Mouse (Mus musculus) small intestine, adult 2 months (tissue): ENCODE measurements around the gene Fam187a. TPM values are rescaled to one million over a fixed set of nuclear protein-coding genes. Genes with fewer than 3 reads are reported as not detected.

ENCODE experiments used
- H3K27ac ChIP-seq: fragments of 200-500 bp; 2 replicates; pipeline ENCODE4 v1.5.1; 2012; ENCODE audit warnings: low read depth, low read length, control low read depth, inconsistent platforms; ENCODE audit not compliant: insufficient read depth
- H3K27me3 ChIP-seq: fragments of 200-500 bp; 2 replicates; pipeline ENCODE4 v1.6.1; 2012; ENCODE audit warnings: mild to moderate bottlenecking, moderate library complexity, low read length, inconsistent platforms; ENCODE audit not compliant: control insufficient read depth, insufficient read depth
- H3K36me3 ChIP-seq: fragments of 200-500 bp; 2 replicates; pipeline ENCODE4 v1.6.1; 2012; ENCODE audit warnings: mild to moderate bottlenecking, low read length, control low read depth, inconsistent platforms; ENCODE audit not compliant: control insufficient read depth, insufficient read depth
- H3K4me1 ChIP-seq: fragments of 200-500 bp; 2 replicates; pipeline ENCODE4 v1.6.1; 2012; ENCODE audit warnings: low read length, inconsistent platforms, mixed read lengths; ENCODE audit not compliant: control insufficient read depth, insufficient read depth, insufficient read length
- H3K4me3 ChIP-seq: fragments of 200-500 bp; 2 replicates; pipeline ENCODE4 v1.5.1; 2012; ENCODE audit warnings: low read depth, mild to moderate bottlenecking, control low read depth, inconsistent platforms, low read length, moderate library complexity
- CTCF ChIP-seq: fragments of 200-500 bp; IDR thresholded peaks from 2 replicates; pipeline ENCODE4 v1.5.1; 2012; ENCODE audit warnings: low read depth, mild to moderate bottlenecking, control low read depth, inconsistent platforms, low read length, moderate library complexity, mixed read lengths; ENCODE audit not compliant: insufficient replicate concordance, insufficient read length; ENCODE audit errors: extremely low read depth
- POLR2A ChIP-seq: fragments of 200-500 bp; IDR thresholded peaks from 2 replicates; pipeline ENCODE4 v1.6.1; 2012; ENCODE audit warnings: low read depth, mild to moderate bottlenecking, control low read depth, inconsistent platforms, low read length, moderate library complexity
- WGBS: fragments of 180-500 bp; shearing (Covaris S2); methylation state at CpG from one replicate; pipeline ENCODE4 v1.1.7; 2018; 5-methylcytosine and 5-hydroxymethylcytosine counted together
- polyA plus RNA-seq: library from polyadenylated mRNA; depleted of rRNA; stranded (reverse); fragments of >200 nt; gene quantifications from 2 replicates; pipeline ENCODE4 v1.2.3, GENCODE M21; 2012

Gene Fam187a
- polyA plus RNA-seq, 1 experiment, result not detected

DNA sequence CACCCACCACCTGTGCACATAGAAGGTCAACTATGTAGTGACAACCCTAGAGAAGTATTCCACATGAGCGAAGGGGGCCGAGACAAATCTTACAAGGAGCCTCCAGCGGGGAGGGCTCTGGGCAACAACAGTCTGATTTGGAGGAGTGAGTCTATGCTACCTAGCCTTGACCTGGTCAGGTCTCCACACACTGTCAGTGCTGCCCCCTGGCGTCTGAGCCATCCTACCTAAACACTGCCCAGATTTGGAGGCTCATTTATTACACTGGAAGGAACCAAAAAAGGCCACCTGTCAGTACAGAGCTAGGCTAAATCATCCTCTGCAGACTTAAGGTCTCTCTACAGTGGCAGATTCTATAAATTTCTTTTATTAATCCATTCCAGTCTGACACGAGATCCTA is 33.1 kb upstream of the Fam187a start:
- no peak for TF ChIP-seq POLR2A
- TF ChIP-seq CTCF, result peak; percentile 53; the same call in 1 of the 2 replicates
- WGBS, result 71% methylated on average over 5 of the region's 5 CpGs
- H3K36me3 ChIP-seq, result peaks cover 48% of the 10 kb centered on the region
- H3K4me1 ChIP-seq, result no peaks in the 10 kb centered on the region
- H3K27me3 ChIP-seq, result no peaks in the 10 kb centered on the region
- H3K4me3 ChIP-seq, result no peak overlapping the region
- H3K27ac ChIP-seq, result no peak overlapping the region

DNA sequence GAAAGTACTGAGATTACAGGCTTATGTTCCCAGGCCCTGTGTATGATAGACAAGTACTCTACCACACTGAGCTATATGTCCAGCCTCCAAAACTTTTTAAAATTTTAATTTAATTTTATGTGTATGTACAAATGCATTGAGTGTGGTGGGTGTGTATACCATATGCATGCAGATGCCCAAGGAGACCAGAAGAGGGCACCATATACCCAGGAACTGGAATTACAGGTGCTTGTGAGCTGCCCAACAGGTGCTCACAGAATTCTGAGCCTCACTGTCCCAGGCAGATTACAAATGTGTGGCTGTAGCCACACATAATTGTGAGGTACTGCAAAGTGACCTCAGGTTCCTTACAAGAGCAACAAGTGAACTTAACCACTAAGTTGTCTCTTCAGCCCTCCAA is 31.2 kb upstream of the Fam187a start:
- Histone ChIP-seq H3K36me3 (peaks cover 41% of the 10 kb centered on the region), H3K27ac (no peak overlapping the region), H3K4me1 (no peaks in the 10 kb centered on the region), H3K27me3 (no peaks in the 10 kb centered on the region), H3K4me3 (no peak overlapping the region)
- no peak for TF ChIP-seq POLR2A
- peak; percentile 13; the same call in 1 of the 2 replicates for TF ChIP-seq CTCF

DNA sequence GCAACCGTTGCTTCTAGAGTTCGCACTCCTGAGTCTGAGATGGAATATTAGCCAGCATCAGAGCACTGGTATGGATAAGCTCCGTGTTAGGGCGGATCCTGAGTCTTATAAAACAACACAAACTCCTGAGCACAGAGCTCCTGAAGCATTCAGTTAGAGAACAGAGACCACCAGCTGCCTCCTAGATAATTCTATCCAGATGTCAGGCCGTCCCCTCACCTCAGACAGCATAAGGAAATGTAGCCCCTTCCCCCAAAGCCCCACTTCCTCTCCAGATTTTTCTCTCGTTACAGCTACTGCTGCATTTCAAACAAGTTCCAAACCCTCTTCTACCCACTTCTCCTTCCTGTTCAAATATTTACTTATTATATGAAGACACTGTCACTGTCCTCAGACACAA is 29.0 kb upstream of the Fam187a start:
- TF ChIP-seq CTCF (no peak), POLR2A (no peak)
- H3K4me3 ChIP-seq, result no peak overlapping the region
- H3K27me3 ChIP-seq, result no peaks in the 10 kb centered on the region
- 92% methylated on average over 6 of the region's 6 CpGs for WGBS
- no peak overlapping the region for H3K27ac ChIP-seq
- H3K36me3 ChIP-seq, result peaks cover 46% of the 10 kb centered on the region
- no peaks in the 10 kb centered on the region for H3K4me1 ChIP-seq

DNA sequence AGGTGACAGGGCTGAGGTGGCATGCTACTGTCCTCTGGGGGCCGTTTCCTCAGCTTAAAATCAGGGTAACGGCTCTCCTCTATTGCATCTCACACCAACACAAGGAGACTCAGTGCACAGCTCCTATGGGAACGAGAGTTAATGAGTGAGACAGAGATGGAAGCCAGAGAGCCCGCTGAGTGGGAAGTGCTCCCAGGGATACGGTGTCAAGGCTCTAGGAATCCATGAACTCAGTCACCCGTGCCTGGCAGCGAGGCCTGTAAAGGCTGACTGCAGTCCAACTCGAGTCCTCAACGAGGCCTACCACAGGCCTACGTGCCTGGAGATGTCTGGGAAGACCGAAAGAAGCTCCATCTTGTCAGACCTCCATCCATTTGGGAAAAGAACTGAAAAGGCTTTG is 26.0 kb upstream of the Fam187a start:
- no peak overlapping the region for H3K27ac ChIP-seq
- WGBS, result 96% methylated on average over 11 of the region's 11 CpGs
- H3K4me1 ChIP-seq, result no peaks in the 10 kb centered on the region
- H3K4me3 ChIP-seq, result no peak overlapping the region
- TF ChIP-seq POLR2A, result no peak
- no peak for TF ChIP-seq CTCF
- H3K36me3 ChIP-seq, result peaks cover 53% of the 10 kb centered on the region
- no peaks in the 10 kb centered on the region for H3K27me3 ChIP-seq

DNA sequence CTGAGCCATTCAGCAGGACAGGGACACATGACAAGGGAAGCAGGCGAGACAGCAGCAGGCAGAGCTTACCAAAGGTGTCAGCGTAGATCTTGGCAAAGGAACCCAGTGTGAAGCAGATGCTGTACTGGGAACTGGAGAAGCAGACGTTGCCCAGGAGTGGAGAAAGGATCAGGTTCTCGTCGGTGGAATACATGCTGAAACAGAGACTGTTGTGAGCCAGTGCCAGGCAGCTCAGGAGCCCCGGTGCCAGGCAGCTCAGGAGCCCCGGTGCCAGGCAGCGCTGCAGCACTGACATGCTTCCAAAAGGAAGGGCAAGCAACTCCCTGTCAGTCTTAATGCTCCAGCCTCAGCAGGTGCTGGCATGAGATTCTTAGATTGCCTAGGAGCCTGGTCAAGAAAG is 25.0 kb upstream of the Fam187a start:
- WGBS, result 93% methylated on average over 8 of the region's 8 CpGs
- Histone ChIP-seq H3K4me3 (no peak overlapping the region), H3K4me1 (no peaks in the 10 kb centered on the region), H3K27ac (no peak overlapping the region), H3K36me3 (peaks cover 46% of the 10 kb centered on the region), H3K27me3 (no peaks in the 10 kb centered on the region)
- TF ChIP-seq CTCF (no peak), POLR2A (no peak)

DNA sequence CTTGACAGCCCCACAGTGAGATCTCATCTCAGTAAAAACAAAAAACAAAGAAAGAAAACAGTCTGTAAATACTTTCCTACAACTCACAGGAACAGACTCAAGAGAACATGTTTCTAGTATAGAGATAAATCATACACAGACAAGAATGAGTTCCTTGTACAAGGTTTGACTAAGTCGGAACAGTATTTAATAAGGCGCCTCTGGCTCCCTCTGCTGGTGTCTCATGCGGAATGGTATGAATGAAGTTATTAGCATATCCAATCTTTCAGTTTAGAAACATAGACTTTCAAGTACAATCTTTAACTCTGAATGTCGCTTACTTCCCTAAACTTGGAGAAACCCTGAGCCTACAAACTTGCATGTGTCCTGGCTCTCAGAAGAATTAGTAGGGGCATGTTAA is 20.7 kb upstream of the Fam187a start:
- H3K27ac ChIP-seq, result no peak overlapping the region
- no peak overlapping the region for H3K4me3 ChIP-seq
- H3K4me1 ChIP-seq, result no peaks in the 10 kb centered on the region
- 21% methylated on average over 4 of the region's 4 CpGs for WGBS
- no peak for TF ChIP-seq CTCF
- TF ChIP-seq POLR2A, result no peak
- peaks cover 50% of the 10 kb centered on the region for H3K36me3 ChIP-seq
- H3K27me3 ChIP-seq, result no peaks in the 10 kb centered on the region

DNA sequence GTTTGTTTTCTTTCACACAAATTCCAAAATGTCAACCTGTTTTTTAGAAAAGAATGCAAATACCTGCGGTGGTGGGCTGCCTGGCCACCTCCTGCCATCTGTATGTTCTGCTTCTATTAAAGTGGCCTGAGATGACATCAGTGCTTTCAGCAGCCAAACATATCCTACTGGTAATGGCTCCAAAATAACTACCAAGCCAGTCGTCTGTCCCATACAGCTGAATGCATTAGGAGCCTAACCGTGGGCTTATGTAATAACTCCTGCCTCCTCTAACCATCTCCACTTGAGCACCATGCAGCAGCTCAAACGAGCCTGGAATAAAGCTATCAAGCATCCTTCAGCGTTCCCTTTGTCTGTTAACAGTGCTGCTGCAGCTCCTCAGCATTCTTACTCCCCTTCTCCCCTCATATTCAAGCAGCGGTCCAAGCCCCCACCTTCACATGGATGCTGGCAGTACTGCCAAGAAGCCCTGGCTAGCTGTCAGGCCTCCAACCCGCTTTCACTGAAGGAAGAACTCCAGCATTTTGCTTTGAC is 10.1 kb upstream of the Fam187a start:
- H3K27ac ChIP-seq, result no peak overlapping the region
- 90% methylated on average over 7 of the region's 7 CpGs for WGBS
- H3K36me3 ChIP-seq, result peaks cover 34% of the 10 kb centered on the region
- H3K4me1 ChIP-seq, result peaks cover under 1% of the 10 kb centered on the region; the same call in 1 of the 2 replicates
- no peak overlapping the region for H3K4me3 ChIP-seq
- TF ChIP-seq CTCF (no peak), POLR2A (no peak)
- H3K27me3 ChIP-seq, result no peaks in the 10 kb centered on the region

DNA sequence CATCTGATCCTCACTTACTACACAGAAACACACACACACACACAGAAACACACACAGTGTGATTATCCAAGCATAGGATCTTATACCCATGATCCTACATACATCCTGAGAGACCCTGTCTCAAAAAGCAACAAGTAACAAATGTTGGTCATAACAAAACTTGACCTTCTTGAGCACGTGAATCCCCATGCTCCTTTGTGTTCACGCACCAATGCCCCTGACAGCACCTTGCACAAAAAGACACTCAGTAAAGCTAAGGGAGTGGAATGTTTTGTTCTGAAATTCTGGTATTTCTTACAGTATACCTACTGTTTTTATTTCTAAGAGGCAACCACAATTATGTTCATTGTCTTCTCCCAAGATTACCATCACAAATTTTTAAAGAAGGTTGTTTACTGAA is 5.4 kb upstream of the Fam187a start:
- no peak overlapping the region for H3K4me3 ChIP-seq
- TF ChIP-seq POLR2A (no peak), CTCF (no peak)
- H3K27me3 ChIP-seq, result no peaks in the 10 kb centered on the region
- peaks cover 6% of the 10 kb centered on the region; the same call in 1 of the 2 replicates for H3K4me1 ChIP-seq
- H3K27ac ChIP-seq, result no peak overlapping the region
- H3K36me3 ChIP-seq, result peaks cover 16% of the 10 kb centered on the region
- WGBS, result 86% methylated on average over 2 of the region's 2 CpGs
